Mouse (Mus musculus): ENCODE measurements around the gene Itm2b.

- no peak for TF ChIP-seq POLR2A (IDR thresholded peaks at IDR 0.05; ENCODE audit: extremely low read depth, insufficient read depth, low read length)
- TF ChIP-seq CTCF (IDR thresholded peaks at IDR 0.05; ENCODE audit: low read depth, low read length): no peak
Observed at GRCm38 (mm10) chr14:73312909-73313308, 72.2 kb downstream of the Itm2b start.
